Mouse (Mus musculus) heart, adult 11 months (tissue): ENCODE data around the gene Ugcg.

Experiments
- DNase-seq: peaks from one replicate; pipeline ENCODE4 v3.0.0; 2022

The Ugcg gene

DNA sequence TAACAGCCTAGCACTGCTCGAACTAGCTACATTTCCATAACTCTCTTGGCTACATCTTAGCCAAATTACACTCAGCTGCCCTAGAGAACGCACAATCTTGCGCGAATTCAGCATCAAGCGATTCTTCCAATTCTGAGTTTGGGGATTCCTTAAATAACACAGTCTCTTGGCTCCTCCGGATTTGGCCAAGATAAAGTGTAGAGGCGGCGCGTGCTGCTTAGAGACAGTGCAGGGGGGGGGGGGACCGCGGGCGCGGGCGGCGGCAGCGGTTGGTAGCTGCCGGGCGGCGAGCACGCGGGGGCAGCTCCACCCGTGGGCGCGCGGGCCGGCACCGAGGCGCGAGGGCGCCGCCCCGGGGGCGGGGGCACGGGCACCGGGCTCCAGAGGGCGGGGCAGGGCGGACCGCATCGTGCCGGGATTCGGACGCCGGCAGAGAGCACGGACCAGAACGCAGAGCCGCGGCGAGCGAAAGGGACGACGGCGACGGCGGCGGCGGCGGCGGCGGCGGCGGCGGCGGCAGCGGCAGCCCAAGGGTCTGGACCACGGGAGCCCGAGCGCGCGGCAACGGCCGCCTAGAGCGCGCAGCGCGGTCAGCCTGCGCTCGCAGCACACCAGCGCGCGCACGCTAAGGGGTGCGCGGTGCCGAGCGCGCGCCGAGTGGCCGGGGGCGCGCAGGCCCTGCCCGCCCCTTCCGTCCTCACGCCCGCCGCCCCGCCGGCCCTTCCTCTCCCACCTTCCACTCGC lies at the start of gene Ugcg:
Ugcg (plus strand) TSS at position 456 of the 744 bp plus-strand sequence.
- DNase-seq = peak; percentile 99

DNA sequence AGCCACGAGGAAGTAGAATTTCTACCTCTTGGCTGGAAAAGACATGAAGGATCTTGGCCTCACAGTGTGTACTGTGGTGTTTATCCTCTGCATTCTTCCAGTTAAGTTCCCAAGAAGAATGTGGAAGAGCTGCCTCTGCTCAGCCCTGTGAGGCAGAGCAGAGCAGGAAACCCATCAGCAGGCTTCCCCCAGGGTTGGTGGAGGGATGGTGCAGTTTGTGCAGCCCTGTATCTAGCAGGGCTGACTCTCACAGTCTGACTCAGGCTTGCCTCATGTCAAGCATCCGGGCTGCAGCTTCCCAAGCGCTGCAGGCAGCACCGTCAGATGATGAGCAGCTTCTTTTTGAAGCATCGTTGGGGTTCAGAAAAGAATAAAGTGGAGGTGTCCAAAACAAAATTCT lies 40.0 kb upstream of the Ugcg start:
- no peak for DNase-seq

DNA sequence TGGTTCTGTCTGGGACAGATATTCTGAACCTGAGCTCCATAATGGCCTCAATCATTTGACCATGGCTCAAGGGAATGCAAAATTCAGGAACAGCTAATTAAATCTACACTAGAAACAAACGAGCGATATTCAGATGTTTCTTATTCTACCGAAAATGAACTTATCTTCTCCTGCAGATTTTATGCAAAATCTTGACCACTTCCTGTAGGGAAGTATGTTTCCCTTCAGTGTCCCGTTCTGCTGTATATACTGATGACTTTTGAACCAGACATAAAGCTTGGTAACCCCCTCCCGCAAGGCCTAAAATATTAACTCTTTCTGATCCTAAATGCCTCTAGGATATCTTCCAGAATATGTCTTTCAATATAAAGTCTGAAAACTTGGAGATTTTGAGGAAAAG lies 38.1 kb upstream of the Ugcg start:
- DNase-seq = no peak

DNA sequence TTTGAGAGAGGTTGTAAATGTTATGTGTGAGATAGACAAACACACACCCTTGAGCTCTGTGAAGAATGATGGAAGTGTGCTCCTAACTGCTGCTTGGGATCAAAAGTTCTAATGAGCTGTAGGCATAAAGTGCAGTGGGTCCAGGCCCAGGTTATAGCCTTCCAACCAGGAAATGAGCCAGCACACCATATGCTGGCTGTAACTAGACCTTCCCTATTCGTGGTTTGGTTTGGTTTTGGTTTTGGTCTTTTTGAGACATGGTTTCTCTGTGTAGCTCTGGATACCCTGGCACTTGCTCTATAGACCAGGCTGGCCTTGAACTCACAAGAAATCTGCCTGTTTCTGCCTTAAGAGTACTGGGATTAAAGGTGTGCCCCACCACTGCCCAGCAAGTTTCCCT lies 37.1 kb upstream of the Ugcg start:
- DNase-seq = no peak

DNA sequence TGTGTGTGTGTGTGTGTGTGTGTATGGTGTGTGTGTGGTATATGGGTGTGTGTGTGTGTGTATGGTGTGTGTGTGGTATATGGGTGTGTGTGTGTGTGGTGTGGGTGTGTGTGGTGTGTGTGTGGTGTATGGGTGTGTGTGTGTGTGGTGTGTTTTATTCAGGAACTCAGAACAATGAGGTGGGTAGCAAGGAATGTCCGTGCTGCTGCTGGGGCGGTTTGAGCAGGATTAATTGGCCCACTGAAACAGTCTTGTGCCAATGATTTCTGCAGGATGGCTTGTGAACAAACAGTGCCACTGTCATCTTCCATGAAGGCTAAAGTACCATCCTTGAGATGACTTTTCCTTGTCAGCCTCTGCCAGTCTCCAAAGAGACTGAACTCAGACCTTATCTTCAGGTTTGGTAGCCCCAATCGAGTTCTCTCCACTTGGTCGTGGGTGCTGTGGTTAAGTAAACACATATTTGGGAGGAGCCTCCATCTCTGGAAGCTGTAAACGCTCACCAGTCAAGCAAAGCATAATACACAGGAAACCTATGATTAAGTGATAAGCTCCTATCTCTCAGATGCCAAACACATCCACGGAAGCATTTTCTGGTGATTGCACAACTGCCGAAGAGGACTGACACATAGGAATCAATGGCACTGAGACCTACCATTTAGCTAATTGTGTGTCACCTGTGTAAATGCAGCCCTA lies 32.0 kb upstream of the Ugcg start:
- DNase-seq = no peak

DNA sequence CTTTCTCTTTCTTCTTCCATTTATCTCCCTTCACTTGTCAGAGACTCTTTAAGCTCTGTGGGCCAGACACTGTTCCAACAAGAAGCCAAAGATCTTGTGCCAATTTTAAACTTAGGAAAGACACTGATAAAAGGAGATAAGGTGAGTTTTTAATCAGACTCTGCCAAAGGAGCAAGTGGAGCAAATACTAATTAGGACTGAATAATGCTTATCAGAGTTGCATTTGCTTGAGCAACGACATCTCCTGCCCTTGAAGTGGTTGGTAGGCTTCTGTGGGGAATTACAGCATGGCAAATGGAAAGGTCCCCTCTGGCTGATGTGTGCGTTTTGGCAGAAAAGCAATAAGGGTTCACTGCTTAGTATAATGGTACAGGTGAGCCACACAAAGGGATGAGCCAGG lies 31.4 kb upstream of the Ugcg start:
- no peak for DNase-seq

DNA sequence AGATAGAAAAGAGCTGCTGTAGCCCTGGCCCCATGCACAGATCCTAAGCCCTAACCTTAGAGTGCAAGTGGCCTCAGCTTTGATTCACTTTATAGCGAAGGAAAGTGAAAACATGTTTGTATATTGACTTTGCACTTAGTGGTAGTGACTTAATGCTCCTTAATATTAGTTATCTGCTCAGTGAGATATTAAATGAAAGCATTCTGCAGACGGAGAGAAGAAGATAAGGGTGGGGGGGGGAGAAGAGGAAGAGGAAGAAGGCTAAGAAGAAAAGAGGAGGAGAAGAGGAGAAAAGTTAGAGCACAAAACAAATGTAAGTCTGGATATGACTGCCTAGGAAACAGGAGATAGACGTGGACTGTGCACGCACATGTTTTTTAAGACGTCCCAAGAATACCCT lies 28.8 kb upstream of the Ugcg start:
- DNase-seq = no peak

DNA sequence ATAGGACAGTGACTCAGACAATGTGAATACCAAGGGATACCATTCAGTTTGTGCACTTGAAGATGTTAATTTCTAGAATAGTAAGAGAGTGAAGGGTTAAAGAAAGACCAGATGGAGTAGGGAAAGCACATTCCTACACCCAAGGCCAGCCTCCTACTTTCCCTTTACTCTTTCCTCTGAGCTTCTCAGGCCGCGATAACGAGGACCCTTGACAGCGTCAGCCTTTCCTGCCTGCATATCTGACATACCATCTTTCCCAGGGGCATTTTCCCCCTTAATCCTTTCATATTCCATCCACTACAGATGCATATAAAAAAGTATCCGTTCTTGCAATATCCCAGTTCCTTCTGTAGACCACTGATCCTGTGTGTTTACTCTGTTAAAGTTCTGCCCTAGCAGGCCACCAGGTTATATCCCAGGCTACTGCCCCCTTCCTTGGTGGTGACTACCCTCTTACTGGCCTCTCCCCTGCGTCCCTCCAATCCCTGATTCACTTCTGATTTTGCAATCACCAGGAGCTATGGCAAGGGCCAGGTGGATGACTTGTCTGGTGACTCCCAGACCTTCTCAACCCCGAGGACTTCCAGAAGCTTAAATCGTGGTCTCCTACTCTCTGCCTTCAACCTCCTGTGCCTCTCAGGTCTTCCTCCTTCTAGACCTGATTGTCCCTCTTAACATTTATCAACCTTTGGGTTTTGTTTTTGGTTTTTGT lies 27.9 kb upstream of the Ugcg start:
- no peak for DNase-seq

DNA sequence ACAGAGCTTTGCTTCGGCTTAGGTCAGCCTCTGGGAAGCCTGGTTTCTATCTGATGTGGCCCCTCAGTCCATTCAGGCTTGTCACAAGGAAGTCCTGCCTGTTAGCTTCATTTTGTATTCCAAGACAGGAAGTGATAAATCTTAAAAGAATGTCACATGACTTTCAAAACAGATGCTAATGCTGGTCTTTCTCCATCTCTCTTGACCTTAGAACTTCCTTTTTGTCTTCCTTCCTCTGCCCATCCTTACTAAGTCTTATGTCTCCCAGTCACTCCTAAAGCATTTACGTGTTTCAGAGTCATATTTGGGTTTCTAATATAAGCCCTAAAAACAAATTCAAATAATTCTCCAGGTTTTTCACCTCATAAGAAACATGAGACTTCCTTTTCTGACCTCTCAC lies 25.0 kb upstream of the Ugcg start:
- peak; percentile 56 for DNase-seq

DNA sequence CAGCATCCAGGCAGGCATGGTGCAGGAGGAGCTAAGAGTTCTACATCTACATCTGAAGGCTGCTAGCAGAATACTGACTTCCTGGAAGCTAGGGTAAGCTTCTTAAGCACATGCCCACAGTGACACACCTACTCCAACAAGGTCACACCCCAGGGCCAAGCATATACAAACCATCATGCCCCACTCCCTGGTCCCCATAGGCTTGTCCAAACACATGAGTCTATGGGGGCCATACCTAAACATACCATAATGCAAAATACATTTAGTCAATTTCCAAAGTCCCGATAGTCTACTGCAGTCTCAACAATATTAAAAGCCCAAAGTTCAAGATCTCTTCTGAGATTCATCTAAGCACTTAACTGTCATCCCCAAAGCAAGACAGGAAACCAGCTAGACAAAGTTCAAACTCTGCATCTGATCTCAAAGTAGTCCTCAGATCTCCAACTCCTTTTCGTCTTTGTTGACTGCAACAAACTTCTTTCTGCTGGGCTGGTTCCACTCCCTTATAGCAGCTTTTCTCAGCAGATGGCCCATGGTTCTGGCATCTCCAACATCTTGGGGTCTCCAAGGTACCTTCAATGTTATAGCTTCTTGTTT lies 21.7 kb upstream of the Ugcg start:
- no peak for DNase-seq

DNA sequence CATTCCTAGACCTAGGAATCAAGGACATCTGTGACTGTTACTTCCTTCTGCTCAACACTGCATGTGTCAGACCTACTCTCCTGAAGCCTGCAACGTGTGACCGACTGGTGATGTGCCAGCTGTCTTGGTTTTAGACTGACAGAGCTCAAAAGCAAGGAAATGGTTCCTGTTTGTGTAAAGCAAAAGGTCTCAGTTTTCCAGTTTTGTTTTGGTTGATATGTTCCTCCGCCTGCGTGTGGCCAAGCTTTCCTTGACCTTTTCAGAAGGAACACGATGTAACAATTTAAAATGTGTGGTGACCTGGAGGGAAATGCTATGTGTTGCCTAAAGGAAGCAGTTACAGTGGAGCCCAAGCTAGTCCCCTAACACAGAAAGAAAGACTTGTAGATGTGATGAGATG lies 19.1 kb upstream of the Ugcg start:
- no peak for DNase-seq

DNA sequence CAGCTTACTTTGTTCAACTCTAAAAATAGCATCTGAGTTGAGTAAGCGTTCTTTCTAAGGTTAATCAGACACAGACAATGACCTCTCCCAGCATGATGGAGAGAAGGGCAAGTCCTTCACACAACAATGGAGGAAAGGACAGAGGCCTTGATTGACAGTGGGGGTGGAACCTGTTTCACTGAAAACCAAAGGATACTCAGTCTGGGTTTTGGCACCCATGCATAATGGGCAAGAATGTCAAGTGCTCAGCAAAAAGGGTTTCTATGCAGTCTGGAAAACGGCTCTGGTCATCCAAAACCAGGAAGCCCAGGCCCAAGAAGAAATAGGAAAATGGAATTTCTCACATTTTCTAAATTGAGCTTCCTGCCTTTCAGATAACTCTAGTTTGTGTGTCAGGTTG lies 16.4 kb upstream of the Ugcg start:
- no peak for DNase-seq

DNA sequence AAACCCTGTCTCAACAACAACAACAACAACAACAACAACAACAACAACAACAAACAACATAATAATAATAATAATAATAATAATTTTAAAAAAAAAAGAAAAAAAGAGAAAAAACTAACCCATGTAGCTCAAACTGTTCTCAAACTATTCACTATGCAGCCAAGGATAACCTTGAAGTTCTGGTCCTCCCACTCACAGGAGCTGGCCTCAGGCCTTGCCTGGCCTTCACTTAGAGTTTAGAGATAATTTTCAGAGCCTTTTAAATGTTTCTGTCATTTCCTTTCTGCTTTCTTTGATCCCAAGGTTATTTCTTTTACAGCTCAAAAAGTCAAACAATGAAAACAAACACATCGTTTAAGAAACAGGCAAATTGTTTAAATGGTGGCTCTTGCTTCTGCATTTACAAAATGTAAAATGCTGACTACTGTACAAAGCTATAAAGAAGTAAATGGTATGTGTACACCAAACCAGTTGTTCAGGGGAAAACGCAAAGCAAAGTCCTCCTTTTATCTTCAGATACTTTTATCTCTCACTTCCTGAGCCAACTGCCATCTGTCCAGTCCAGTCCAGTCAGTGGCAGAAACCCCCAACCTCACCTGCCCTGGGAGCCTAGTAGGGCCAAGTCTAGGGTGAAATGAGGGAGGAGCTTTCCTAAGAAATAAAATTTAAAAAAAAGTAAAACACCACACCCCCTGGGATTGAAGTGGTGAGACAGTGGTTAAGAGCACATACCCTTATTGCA lies 15.7 kb upstream of the Ugcg start:
- DNase-seq = no peak

DNA sequence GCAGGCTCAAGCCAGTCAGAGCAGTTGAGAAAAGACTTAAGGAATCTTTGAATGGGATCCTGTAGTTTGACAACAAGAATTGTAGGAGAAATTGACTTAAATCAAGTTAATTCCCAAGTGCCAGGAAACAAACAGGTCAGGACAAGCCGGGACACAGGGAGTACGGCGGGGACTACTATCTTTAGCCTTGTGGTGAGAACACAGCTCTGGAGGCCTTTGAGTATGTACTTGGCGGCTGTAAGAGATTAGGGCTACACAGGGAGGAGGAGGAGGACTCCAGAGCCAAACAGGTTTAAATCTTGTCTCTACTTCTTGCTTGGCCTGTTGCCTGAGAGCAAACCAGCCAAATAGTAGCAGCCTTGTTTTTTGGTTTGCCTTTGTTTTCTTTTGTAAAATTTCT lies 14.1 kb upstream of the Ugcg start:
- DNase-seq = peak; percentile 96

DNA sequence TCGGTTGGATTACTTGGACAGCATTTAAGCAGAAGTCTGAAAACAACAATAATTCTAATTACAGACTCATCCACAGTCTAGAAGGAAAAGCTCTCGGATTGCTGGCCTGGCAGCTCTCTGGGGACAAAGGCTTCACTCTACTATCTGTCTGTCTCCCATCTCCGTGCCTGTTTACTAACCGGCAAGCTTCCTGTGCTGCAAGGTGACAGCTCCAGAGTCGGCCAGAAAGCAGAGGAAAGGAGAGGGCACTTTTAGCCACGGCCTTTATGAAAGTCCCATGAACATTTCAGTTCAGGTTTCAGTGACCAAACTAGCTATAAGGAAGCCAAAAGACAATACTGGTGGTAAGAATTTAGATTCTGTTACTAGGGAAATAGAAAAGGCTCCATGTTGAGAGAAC lies 13.1 kb upstream of the Ugcg start:
- DNase-seq = peak; percentile 60

DNA sequence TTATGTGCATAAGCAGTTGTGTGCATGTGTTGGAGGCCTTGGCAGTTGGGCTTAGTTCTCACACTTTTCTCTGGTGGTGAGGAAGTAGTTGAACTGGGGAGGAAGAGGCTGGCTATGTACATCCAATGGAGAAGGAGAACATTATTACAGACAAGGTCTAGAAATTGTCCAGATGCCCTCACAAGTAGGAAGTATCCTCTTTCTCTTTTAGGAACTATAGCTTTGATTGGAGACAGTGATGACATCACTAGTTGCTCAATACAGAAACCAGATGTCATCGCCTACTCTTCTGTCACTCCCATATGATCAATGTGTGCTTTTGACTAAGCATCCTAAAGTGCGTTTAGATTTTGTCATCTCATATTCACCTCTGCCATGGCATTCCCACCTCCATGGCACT lies 11.5 kb upstream of the Ugcg start:
- peak; percentile 73 for DNase-seq

DNA sequence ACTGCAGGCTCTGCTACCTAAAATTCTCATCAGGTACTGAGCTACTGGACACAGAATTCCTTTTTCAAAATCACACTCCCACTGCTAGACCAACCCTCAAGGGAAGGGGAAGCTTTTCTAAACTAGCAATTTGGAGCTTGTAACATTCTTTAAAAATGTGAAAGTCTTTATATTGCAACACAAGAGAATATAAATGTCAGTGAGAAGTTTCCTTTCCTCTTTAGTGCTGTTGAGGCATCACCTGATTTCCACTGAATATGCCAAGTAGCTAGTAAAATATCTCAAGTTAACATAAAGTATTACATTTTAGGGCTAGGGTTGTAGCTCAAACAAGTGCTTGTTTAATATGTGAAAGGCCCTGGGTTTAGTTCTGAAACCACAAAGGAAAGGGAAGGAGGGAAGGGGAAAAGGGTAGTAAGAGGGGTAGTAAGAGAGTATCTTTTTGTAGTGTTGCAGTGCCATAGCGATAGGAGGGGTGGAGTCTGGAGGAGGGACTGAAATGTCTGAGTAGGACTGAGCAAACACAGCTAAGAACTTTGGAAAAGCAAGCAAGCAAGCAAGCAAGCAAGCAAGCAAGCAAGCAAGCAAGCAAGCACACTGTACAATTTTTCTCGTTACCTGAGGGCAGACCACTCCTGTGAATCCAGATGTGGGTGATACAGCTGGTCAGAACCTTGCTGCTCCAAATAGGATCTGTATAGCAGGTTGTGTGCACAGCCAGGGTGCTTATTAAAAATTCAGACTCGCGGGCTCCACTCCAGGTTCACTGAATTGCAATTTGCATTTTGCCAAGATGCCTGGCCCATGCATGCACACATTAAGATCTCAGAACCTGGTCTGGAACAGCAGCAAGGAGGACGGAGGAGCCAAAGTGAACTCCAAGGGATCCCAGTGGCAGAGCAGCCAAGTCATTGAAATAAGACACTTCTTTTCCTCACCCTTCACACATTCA lies 7.5 kb upstream of the Ugcg start:
- peak; percentile 64 for DNase-seq

DNA sequence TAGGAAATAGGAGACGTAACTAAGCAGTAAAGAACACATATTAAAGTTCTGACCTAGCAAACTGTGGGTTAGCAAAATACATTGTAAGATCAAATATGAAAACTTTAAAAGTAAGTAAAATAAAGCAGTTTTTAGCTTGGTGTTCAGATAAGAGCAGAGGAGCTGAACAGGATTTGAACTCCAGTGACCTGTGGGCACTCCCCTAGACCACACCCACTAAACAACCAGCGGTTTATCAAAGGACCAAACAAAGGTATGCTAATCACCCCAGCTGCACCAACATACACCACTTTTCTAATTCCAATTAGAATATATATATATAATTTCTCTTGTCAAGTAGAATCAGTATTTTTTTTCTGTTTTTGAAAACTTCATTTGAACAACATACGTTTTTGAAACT lies 3.4 kb upstream of the Ugcg start:
- DNase-seq = no peak

DNA sequence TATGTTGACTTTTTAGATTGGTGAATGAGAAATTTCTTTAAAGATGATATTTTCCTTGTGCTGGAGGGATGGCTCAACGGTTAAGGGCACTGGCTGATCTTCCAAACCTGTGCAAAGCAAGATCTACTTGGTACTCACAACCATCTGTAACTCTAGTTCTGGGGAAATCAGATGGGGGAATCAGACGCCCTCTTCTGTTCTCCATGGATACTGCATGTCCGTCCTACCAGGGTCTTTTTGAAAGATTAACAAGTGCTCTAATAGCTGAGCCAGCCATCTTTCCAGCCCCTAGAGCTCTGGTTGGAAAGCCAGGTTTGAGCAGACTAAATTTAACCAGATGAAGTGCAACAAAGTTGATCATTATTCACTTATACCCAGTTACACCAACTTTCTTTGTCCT lies 1.8 kb upstream of the Ugcg start:
- peak; percentile 88 for DNase-seq

DNA sequence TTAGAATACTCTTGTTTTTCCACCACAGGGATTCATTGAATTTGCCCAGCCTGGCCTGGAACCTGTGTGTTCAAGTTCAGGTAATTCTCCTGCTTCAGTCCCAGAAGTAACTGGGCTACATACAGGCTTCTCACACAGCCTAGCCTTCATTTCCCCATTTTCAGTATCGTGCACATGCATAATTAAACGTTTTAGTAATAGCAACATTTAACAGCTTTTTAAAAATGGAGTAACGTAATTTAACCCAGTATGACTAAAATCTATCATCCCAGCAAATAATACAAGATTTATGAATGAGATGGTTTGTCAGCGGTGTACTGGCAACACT lies 619 bp upstream of the Ugcg start:
- no peak for DNase-seq

DNA sequence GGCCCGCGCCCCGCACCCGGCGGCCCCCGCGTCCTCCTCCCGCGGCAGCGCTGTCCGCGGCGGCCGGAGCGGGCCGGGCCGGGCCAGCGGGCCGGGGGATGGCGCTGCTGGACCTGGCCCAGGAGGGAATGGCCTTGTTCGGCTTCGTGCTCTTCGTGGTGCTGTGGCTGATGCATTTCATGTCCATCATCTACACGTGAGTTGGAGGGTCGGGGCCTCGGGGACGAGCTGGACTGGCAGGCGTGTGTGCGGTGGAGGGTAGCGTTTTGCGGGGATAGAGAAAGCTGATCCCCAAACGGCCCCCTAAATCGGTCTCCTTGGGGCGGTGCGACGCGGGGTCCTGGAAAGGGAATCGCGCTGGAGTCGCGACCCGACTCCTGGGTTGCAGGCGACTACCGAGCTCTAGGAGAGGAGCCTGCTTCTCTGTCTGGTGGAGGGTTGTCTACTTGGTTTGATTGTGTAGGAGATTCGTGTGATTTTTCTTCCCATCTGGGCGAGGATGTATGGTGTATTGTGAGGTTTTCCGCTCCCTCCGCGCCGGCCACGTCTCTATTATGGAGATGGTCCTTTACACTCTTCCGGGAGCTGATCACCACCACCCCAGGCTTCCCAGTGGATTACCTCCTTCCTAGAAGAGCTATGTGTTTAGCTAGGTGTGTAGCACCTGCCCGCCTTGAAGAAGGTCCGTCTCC lies 635 bp downstream of the Ugcg start:
- DNase-seq = peak; percentile 87
